Mouse (Mus musculus): Measurements from ENCODE around the gene 1700010I14Rik. TPM values are rescaled to one million over a fixed set of nuclear protein-coding genes. Genes with fewer than 3 reads are reported as not detected.

Gene 1700010I14Rik
- total and polyA plus RNA-seq, 2 experiments from 2014 or later = 2.2 to 3.6 TPM

DNA sequence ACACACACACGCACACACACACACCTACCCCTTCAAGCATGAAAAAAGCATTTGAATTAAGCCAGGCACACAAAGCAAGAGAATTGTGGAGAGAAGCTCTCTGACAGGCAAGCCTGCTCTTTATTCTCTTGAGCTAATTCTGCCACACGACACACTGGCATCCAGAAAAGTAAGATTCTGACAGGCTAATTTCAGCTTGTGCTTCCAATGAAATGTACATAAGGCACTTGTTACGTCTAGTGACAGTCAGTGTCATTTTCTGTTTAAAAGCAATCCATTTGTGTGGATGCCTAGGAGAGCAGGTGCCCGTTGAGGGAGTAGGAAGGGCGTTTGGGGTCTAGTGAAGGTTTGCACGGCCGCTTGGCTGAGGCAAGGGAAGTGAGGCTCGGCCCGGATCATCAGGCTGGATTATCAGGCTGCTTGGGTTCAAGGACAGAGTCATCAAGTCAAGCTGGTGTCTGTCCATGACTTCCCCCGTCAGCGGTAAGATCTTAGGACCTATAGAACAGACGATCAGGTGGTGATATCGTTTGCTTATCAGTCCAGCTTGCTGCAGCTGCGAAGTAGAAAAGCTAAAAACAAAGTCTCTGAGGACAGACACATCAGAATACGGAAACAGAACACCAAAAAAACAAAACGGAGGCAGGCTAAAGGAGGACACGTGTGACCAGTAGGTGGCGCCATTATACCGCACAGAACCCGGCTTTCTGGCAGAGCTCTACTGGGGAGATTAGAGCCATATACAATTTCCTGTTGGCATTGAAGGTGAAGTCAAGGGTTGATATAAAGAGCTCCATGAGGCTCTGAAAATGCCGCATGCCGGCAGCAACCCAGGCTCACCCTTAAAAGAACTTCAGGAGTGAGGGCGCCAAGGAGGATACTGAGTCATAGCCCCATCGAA is 43.4 kb downstream of the 1700010I14Rik start:
- peak; percentile 84 for ATAC-seq (ENCODE audit: low FRiP score)
- DNase-seq (ENCODE audit: low spot score) = peak; percentile 93
- no peaks in the 10 kb centered on the region for H3K36me3 ChIP-seq (ENCODE audit: insufficient read depth, low read length)
- H3K4me1 ChIP-seq (ENCODE audit: insufficient read depth, low read length) = 0 out of 2 replicates have a peak, but pooled peaks cover 3% of the 10 kb centered on the region
- 8% methylated on average over 24 of the region's 24 CpGs for WGBS
- peak overlapping the region; percentile 63 for H3K27ac ChIP-seq (ENCODE audit: low read depth, low read length)
- 0 out of 2 replicates have a peak overlapping the region, but pooled peaks have one; percentile 19 for H3K9ac ChIP-seq (replicated peaks; ENCODE audit: low read length, poor library complexity, severe bottlenecking)
- no peaks in the 10 kb centered on the region for H3K9me3 ChIP-seq (ENCODE audit: low read length)
- H3K27me3 ChIP-seq (ENCODE audit: insufficient read depth, low read length) = no peaks in the 10 kb centered on the region
- TF ChIP-seq CTCF (IDR thresholded peaks at IDR 0.05) = peak; percentile 98
- H3K4me3 ChIP-seq (ENCODE audit: low read depth, low read length) = peak overlapping the region; percentile 9; the same call in 1 of the 2 replicates
- H3K4me2 ChIP-seq (ENCODE audit: low read depth, low read length, poor library complexity, severe bottlenecking) = peak overlapping the region; percentile 36

DNA sequence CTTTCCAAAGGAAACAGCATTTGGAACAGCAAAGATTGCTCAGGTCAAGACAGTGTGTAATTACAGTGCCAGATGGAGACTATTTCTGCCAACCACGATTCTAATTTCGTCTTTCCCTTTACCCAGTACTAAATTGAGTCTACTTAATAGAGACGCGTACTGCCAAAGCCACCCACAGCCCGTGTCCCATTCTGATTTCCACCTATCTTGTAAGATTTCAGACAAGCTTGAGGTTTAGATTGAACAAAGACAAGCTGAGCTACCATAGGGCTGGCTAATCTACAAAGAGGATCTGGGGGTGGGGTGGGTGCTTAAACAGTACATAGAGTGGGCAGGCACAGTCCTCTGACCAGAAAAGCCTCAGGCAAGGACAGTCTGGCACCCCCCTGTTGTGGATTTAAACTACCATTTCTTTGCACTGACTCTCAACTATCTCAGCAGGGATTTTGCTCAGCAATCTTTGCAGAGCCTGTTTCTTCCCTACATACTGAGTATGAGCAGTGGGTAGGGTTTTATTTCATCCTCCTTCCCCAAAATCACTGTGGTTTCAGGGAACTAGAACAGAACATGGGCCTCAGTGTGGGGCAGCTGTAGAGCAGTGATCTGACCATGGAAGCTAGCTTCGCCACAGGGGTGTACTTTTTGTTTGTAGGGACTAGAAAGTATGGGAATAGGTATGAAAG is 44.4 kb downstream of the 1700010I14Rik start:
- H3K36me3 ChIP-seq (ENCODE audit: insufficient read depth, low read length) = no peaks in the 10 kb centered on the region
- ATAC-seq (ENCODE audit: low FRiP score) (no peak), DNase-seq (ENCODE audit: low spot score) (peak; percentile 47)

DNA sequence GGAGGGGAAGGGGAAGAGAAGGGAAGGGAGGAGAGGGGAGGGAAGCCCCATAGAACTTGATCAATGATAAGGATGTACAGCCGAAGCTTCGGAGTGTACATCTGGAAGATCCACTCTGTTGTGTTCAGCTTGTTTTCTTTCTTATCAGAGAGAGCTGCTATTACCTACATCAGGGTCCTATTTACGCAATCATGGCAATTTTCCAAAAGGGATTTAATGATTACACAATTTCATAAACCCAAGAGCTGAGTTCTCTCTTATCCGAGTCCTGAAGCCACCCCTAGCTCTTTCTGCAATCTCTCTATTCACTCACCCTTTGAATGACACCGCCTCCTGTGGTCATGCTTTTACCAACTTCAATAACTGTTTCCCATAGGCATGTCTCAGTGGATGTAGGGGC is 45.4 kb downstream of the 1700010I14Rik start:
- Histone ChIP-seq H3K9ac (replicated peaks; ENCODE audit: low read length, poor library complexity, severe bottlenecking) (no peak overlapping the region), H3K27me3 (ENCODE audit: insufficient read depth, low read length) (no peaks in the 10 kb centered on the region), H3K9me3 (ENCODE audit: low read length) (peaks cover 3% of the 10 kb centered on the region; the same call in 1 of the 2 replicates), H3K4me1 (ENCODE audit: insufficient read depth, low read length) (no peaks in the 10 kb centered on the region), H3K4me3 (ENCODE audit: low read depth, low read length) (no peak overlapping the region), H3K27ac (ENCODE audit: low read depth, low read length) (no peak overlapping the region), H3K36me3 (ENCODE audit: insufficient read depth, low read length) (no peaks in the 10 kb centered on the region), H3K4me2 (ENCODE audit: low read depth, low read length, poor library complexity, severe bottlenecking) (no peak overlapping the region)
- no peak for ATAC-seq (ENCODE audit: low FRiP score)
- 85% methylated on average over 5 of the region's 5 CpGs for WGBS
- DNase-seq (ENCODE audit: low spot score) = no peak
- TF ChIP-seq CTCF (IDR thresholded peaks at IDR 0.05) = no peak

More for the DNA sequence above, 44.4 kb downstream of the 1700010I14Rik start:
- Histone ChIP-seq H3K27ac (ENCODE audit: low read depth, low read length) (peak overlapping the region; percentile 63; the same call in 1 of the 2 replicates), H3K4me3 (ENCODE audit: low read depth, low read length) (peak overlapping the region; percentile 9; the same call in 1 of the 2 replicates), H3K9me3 (ENCODE audit: low read length) (peaks cover 3% of the 10 kb centered on the region; the same call in 1 of the 2 replicates), H3K9ac (replicated peaks; ENCODE audit: low read length, poor library complexity, severe bottlenecking) (no peak overlapping the region), H3K4me1 (ENCODE audit: insufficient read depth, low read length) (no peaks in the 10 kb centered on the region), H3K4me2 (ENCODE audit: low read depth, low read length, poor library complexity, severe bottlenecking) (no peak overlapping the region), H3K27me3 (ENCODE audit: insufficient read depth, low read length) (no peaks in the 10 kb centered on the region)
- WGBS = 53% methylated on average over 6 of the region's 6 CpGs
- no peak for TF ChIP-seq CTCF (IDR thresholded peaks at IDR 0.05)

DNA sequence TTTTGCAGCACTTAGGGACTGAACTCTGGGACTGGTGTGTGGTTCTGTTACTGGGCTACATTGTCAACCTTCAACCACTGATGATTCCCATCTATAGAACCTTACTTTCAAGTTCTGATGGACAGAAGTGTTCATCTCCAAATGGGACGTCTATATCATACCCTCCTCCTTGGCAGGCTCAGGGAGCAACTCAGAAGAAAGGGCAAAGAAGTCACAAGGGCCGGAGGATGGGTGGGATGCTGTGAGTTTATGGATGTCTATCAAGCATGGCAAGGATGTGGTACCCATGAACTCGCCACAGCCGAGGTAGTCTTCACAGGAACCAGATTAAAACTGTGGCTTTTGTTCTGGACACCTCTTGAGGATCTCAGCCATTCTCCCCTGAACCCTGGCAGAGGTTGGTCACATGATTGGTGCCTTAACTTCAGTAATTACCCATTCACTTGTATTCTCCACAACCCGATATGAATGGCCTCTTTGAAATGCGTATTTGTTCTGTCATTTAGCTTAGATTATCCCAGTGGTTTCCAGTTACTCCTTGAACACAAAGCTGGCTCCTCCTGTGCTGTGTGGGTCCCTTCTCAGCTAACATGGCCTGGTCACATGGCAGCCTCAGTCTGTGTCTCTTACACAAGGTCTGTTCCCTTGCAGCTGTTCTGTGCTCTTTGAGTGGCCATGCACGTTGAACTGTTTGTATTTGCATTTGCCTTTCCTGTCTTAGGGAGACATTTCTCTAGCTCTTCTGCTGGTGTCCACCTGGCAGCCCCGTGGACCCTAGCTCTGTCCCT is 47.6 kb downstream of the 1700010I14Rik start:
- no peak overlapping the region for H3K4me2 ChIP-seq (ENCODE audit: low read depth, low read length, poor library complexity, severe bottlenecking)
- 67% methylated on average over 8 of the region's 8 CpGs for WGBS
- no peak for DNase-seq (ENCODE audit: low spot score)
- no peak for TF ChIP-seq CTCF (IDR thresholded peaks at IDR 0.05)
- H3K27me3 ChIP-seq (ENCODE audit: insufficient read depth, low read length) = no peaks in the 10 kb centered on the region
- H3K27ac ChIP-seq (ENCODE audit: low read depth, low read length) = no peak overlapping the region
- H3K36me3 ChIP-seq (ENCODE audit: insufficient read depth, low read length) = no peaks in the 10 kb centered on the region
- no peak for ATAC-seq (ENCODE audit: low FRiP score)
- H3K4me3 ChIP-seq (ENCODE audit: low read depth, low read length) = no peak overlapping the region
- H3K9ac ChIP-seq (replicated peaks; ENCODE audit: low read length, poor library complexity, severe bottlenecking) = no peak overlapping the region
- H3K4me1 ChIP-seq (ENCODE audit: insufficient read depth, low read length) = no peaks in the 10 kb centered on the region
- peaks cover 3% of the 10 kb centered on the region; the same call in 1 of the 2 replicates for H3K9me3 ChIP-seq (ENCODE audit: low read length)

DNA sequence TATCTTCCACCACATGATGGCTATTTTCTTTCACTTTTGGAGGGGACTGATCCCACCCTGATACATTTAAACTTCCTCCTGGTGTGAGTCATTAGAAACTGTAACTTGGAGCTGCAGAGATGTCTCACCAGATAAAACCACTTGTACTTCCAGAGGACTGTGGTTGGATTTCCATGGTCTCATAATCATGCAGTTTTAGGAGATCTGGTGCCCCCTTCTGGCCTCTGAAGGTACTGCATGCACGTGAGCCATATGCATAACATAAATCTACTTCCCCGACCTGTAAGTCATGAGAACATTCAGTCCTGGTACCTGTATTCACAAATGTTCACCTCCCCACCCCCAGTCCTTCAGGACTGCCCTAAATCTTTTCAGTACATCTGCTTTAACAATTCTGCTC is 54.6 kb downstream of the 1700010I14Rik start:
- ATAC-seq (ENCODE audit: low FRiP score) = no peak
- 55% methylated on average over 2 of the region's 2 CpGs for WGBS
- peak; percentile 47 for DNase-seq (ENCODE audit: low spot score)

More for the DNA sequence above, 54.6 kb downstream of the 1700010I14Rik start:
- H3K9ac ChIP-seq (replicated peaks; ENCODE audit: low read length, poor library complexity, severe bottlenecking) = no peak overlapping the region
- no peak overlapping the region for H3K4me3 ChIP-seq (ENCODE audit: low read depth, low read length)
- peak; percentile 72 for TF ChIP-seq CTCF (IDR thresholded peaks at IDR 0.05)
- H3K27me3 ChIP-seq (ENCODE audit: insufficient read depth, low read length) = no peaks in the 10 kb centered on the region
- no peaks in the 10 kb centered on the region for H3K36me3 ChIP-seq (ENCODE audit: insufficient read depth, low read length)
- no peaks in the 10 kb centered on the region for H3K9me3 ChIP-seq (ENCODE audit: low read length)
- no peak overlapping the region for H3K27ac ChIP-seq (ENCODE audit: low read depth, low read length)
- no peaks in the 10 kb centered on the region for H3K4me1 ChIP-seq (ENCODE audit: insufficient read depth, low read length)
- no peak overlapping the region for H3K4me2 ChIP-seq (ENCODE audit: low read depth, low read length, poor library complexity, severe bottlenecking)
